Mouse (Mus musculus) megakaryocyte-erythroid progenitor cell, adult 5-6 weeks (primary cell): ENCODE data around the gene Pum2. TPM values are rescaled to one million over a fixed set of nuclear protein-coding genes. Genes with fewer than 3 reads are reported as not detected.

ENCODE experiments used
- ATAC-seq: replicated peaks from 2 replicates; pipeline ENCODE4 v1.8.0; 2016; ENCODE audit warnings: mild to moderate bottlenecking, inconsistent platforms; ENCODE audit not compliant: severe bottlenecking, poor library complexity, low FRiP score, low TSS enrichment
- total RNA-seq, 2 experiments: library from RNA; stranded (forward) in 1 of 2; stranded (reverse) in 1 of 2; fragments of 200-1000, 215-1000 nt in 1 of 2; fragments of >200 nt in 1 of 2; fragmentation: Nextera tagmentation in 1 of 2; gene quantifications; 2 replicates each; pipeline ENCODE4 v1.2.3; 2014 to 2017

Gene Pum2
- total RNA-seq, 2 experiments from 2014 or later = 109 to 111 TPM

DNA sequence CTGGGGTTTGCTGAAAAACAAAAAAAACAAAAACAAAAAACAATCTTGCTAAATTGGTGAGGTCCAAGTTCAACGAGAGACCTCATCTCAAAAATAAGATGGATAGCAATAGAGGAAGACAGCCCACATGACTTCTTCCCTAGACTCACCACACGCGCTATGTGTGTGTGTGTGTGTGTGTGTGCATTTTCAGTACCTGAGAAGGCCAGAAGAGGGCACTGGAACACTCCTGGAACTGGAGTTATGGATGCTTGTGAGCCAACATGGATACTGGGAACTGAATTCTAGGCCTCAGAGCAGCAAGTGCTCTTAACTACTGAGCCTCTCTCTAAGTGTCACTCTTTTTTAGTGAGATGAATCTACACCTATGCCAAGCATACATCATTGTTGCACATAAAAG lies 84.1 kb downstream of the Pum2 start:
- ATAC-seq = no peak

DNA sequence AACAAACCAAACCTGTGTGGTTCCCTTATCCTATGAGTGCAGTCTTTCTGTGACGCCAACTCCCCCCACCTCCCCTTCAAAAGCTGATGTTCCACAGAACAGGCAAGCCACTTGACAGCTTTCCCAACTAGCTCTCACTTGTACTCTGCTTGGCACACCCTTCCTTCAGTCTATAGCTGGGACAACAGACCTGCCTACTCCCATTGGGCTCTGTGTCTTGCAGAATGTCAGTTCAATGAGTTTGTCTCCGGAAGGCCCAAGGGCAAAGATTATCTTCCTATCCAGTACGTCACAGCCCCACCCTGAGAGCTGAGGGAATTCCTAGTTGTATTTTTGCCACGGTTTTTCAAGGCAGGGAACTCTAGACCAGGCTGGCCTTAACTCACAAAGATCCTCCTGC lies 85.2 kb downstream of the Pum2 start:
- no peak for ATAC-seq

DNA sequence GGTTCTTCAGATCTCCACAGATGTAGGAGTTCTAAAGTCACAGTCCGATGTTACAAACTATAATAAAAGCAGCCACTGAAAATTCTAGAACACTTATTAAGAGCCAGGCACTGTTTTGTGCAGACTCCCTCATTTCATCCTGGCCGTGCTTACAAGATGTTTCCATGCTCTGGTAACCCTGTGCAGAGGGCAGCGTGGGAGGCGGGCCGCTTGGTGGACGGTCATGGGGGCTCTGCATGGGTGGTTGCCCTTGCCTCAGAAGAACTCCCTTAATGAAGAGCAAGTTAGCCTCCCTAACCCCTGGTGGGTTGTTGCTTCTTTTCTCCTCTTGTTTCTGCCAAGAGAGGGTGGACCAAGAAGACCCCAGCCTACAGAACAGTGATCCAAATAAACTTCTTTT lies 85.8 kb downstream of the Pum2 start:
- no peak for ATAC-seq

DNA sequence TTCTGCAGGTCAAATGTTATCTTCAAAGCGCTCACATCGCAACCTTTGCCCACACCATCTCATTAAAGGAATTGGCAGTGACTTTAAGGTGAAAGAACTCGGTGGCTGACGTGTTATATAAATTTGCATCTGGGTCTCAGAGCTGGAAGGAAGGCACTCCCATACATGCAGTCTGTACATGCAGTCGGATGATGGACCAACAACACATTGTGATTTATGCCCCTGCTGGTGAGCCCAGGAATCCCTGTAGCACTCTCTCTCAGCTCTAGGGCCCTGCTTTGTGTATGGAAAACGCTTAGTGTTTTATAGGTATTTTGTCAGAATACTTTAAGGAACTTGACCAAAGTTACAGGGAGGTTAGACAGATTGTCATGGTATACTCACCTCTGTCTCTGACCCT lies 86.6 kb downstream of the Pum2 start:
- no peak for ATAC-seq

GRCm38 (mm10) chr12:8761058-8761457 lies 87.1 kb downstream of the Pum2 start:
- ATAC-seq = no peak

DNA sequence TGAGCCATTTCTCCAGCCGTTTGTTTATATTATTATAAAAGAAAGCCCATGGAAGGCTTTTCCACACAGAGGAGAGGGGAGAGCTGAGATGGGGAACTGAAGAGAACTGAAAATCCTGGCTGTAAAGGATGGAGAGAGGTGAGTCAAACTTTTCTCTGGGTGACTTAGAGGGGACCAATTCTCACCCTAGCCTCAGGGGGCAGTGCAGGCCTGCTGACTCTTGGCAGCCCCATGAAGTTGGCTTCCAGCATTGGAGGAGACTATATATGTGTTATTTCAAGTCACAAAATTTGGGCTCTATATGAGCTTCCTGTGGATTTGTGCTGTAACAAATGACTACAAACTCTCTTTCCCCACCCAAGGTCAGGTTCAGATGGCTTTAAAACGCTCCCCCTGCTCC lies 88.7 kb downstream of the Pum2 start:
- ATAC-seq = peak; percentile 63; the same call in 1 of the 2 replicates

DNA sequence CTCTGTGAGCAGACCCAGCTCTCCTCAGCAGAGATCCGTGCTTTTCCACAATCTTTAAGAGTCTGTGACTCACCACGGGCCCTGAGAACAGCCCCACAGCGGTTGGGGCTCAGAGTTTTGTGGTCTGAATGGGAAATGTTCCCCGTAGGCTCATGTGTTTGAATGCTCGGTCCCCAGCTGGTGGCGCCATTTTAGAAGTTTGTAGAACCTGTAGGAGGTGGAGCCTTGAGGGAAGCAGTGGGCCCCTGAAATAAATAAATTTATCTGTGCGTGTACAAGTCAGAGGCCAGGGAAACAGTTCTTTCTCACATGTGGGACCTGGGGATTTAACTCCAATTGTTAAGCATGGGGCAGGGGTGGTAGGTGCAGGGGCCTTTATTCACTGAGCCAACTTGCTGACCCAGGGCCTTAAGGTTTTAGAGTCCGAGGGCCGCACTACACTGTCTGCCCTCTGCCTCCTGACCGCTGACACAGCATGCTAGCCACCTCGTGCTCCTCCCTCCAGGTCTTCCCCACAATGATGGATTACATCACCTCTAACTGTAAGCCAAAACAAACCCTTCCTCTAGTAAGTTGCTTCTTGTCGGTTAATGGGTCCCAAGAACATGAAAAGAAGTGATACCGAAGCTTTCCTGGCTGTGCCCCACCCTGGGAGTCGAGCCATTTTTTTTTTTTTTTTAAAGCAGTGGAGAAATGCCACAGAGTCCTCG lies 90.4 kb downstream of the Pum2 start:
- ATAC-seq = no peak

DNA sequence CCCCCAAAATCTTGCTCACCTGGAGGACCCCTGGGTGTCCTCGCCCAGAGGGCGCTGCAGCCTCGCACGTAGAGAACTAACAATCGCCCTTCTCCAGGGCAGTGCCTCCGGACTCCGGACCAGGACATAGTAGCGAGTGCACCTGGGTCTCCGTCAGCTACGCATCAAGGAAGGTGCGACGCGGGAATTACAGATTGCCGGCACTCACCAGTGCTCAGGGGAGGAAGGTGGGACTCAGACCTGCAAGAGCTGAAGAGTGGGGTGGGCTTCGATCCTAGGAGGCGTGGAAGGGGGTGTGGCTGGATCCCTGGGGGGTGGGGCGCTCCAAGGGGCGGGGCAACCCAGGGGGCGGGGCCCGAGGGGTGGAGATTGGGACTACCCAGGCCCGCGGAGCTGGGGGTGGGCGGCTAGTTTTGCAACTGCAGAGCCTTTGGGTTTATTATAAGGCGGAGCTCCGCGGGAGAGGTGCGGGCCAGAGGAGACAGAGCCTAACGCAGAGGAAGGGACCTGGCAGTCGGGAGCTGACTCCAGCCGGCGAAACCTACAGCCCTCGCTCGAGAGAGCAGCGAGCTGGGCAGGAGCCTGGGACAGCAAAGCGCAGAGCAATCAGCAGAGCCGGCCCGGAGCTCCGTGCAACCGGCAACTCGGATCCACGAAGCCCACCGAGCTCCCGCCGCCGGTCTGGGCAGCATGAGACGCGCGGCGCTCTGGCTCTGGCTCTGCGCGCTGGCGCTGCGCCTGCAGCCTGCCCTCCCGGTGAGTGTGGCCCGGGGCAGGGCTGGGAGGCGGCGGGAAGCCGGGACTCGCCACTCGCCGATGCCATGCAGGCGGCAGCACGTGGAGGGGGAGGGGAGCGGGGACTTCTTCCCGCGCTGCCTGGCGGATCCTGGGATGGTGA lies 97.3 kb downstream of the Pum2 start, which contains the start of gene Sdc1:
Gene Sdc1, plus strand, starts transcription at position 378 of the 898 bp plus-strand sequence.
- peak; percentile 55 for ATAC-seq

DNA sequence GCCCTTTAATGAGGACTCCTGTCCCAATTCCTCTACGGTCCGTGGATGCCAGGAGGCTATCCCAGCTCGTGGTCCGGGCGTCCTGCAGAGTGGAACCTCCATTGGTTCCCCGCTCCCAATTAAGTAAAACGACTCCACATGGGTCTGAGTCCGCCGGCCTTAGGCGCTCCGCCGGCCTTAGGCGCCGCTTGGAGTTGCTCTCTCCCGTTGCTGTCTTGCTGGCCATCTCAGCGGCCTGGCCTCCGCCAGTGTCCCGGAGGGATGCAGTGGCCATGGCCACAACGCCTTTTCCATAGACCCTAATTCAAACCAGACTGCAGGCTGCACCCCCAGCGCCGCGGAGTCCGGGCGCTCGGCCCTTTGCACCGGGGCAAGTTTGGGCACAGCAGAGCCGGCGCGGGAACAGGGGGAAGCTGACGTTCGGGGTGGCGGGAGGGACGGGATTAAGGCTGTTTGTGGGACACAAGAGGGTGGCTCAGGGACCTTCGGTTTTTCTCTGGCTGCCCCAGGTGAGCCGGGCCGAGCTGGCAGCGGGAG lies 98.0 kb downstream of the Pum2 start:
- 0 out of 2 replicates have a peak, but pooled peaks have one; percentile 29 for ATAC-seq

DNA sequence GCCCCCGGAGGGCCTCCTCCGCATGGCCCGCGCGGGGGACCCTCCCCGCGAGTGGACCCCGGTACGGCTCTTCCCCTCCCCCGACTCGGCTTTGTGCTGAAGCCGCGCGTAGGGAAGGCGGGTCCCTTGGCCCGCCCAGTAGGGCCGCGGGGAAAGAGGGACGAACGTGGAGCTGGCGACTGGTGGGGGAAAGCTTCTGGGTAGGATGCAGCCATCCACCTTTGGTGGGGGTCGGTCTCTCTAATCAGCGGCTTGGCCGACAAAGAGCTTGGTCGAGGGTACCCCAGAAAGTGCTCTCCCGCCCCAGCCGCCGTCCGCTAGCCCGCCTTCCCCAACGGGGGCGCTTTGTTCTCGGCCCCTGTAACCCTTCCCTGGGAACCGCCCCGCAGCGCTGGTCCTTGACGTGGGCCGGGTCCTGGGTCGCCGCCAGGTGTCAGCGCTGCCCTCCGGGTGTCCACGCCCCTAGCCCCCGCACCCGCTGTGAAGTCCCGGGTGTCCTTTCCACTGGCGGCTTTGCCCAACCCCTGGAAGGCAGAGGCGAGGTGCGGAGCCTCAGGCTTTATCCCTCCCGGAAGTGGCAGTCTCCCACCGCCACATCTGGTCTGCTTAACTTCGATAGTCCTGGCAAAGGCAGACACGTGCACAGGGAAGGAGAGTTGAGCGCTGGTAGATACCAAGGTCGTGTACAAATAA lies 98.7 kb downstream of the Pum2 start:
- peak; percentile 41; the same call in 1 of the 2 replicates for ATAC-seq

DNA sequence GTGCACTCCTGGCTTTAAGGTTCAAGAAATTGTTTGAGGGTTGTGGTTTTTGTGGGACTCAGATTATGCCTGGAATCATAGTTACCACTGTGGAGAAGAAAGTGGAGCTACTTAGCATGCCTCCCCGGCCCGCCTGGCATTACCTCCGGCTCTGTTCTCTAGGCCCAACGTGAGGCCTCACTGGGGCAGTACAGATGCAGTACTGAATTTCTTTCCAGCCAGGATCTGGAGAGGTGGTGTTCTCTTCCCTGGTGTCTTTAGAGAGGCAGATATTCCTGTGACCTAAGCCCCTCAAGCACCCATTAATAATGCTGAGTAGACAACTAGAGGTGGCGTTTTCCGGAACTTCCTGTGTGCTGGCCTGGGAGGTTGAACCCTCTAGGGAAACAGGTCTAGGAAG lies 99.4 kb downstream of the Pum2 start:
- no peak for ATAC-seq

- ATAC-seq = no peak
These were observed 100.2 kb downstream of the Pum2 start for GRCm38 (mm10) chr12:8774183-8774582.

GRCm38 (mm10) chr12:8776206-8776605 lies 102.3 kb downstream of the Pum2 start:
- ATAC-seq = no peak

- ATAC-seq = no peak
These were observed 102.8 kb downstream of the Pum2 start for GRCm38 (mm10) chr12:8776741-8777140.

GRCm38 (mm10) chr12:8778106-8778505 lies 104.2 kb downstream of the Pum2 start:
- no peak for ATAC-seq

DNA sequence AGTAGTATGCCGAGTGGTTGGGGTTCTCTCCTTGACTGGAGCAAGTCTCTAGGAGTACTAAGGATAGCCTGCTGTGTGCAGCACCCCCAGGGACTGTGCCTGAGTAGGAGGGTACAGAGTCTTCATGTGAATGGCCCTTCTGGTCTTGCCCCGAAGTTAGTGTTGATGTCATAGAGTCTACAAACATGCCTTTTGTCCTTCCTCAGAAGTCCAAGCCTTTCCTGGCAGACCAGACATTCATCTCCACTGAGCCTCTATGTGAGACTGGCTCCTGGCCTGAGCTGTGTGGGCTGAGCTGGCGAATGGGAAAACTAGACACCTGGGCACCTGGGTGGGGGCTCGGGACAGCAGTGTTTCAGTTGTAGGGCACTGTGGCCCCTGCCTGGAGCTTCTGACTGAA lies 105.9 kb downstream of the Pum2 start:
- no peak for ATAC-seq

GRCm38 (mm10) chr12:8781121-8781520 lies 107.2 kb downstream of the Pum2 start:
- no peak for ATAC-seq

DNA sequence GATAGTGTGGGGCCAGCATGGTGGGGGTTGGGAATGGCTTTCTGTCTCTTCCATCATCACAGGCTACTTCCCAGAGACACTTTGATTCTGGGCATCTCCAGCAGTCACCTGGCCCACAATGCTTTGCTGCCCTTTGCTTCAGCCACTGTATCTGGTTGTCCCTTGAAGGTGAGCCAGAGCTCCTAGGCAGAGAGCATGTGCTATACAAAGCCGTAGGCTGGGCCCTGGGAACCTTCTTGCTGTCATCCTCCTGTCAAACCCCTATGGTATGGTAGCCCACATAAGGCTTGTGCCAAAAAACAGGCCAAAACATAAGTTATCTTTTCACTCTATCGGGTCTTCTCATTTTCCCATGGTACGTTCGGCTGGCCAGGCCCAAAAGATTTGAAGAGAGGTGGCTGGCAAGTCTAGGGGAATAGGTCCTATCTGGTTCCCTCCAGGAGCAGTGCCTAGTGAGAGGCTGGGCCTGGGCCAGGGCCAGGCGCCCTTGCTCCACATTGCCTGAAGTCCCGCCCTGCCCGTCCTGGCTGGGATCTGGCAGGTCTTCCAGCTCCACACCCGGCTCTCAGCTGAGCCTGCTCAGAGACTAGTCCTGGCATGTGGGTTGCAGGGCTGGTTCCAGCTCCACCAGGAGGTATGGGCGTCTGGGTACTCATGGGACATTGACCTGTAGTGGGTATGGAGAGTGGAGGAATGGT lies 107.9 kb downstream of the Pum2 start:
- no peak for ATAC-seq

GRCm38 (mm10) chr12:8782565-8782964 lies 108.6 kb downstream of the Pum2 start:
- no peak for ATAC-seq
